Mouse (Mus musculus): ENCODE data around the gene Samhd1.
A peak's percentile ranks its signal among the peaks of the same experiment; 100 is the strongest.

The Samhd1 gene

GRCm38 (mm10) chr2:157136646-157137045 is 1.6 kb upstream of the Samhd1 start:
- no peak for DNase-seq (ENCODE audit: extremely low read depth, low read depth)

- no peak for DNase-seq (ENCODE audit: extremely low read depth, low read depth)
Observed at GRCm38 (mm10) chr2:157136176-157136575, 1.1 kb upstream of the Samhd1 start.

GRCm38 (mm10) chr2:157135529-157136120 is 560 bp upstream of the Samhd1 start:
- DNase-seq (ENCODE audit: extremely low read depth, low read depth): no peak

- no peak for DNase-seq (ENCODE audit: extremely low read depth, low read depth)
Observed at GRCm38 (mm10) chr2:157134479-157134931, 560 bp downstream of the Samhd1 start.

- DNase-seq (ENCODE audit: extremely low read depth, low read depth): no peak
Observed at GRCm38 (mm10) chr2:157133769-157134478, 1.1 kb downstream of the Samhd1 start.

- no peak for DNase-seq (ENCODE audit: extremely low read depth, low read depth)
Observed at GRCm38 (mm10) chr2:157132686-157133540, 2.2 kb downstream of the Samhd1 start.

- DNase-seq (ENCODE audit: extremely low read depth, low read depth): no peak
Observed at GRCm38 (mm10) chr2:157132086-157132485, 3.0 kb downstream of the Samhd1 start.

GRCm38 (mm10) chr2:157130813-157131514 is 4.1 kb downstream of the Samhd1 start:
- DNase-seq (ENCODE audit: extremely low read depth, low read depth): peak; percentile 49

GRCm38 (mm10) chr2:157129601-157130164 is 5.4 kb downstream of the Samhd1 start:
- DNase-seq (ENCODE audit: extremely low read depth, low read depth): no peak

- no peak for DNase-seq (ENCODE audit: extremely low read depth, low read depth)
Observed at GRCm38 (mm10) chr2:157129096-157129495, 6.0 kb downstream of the Samhd1 start.

- DNase-seq (ENCODE audit: extremely low read depth, low read depth): no peak
Observed at GRCm38 (mm10) chr2:157128072-157128471, 7.0 kb downstream of the Samhd1 start.

GRCm38 (mm10) chr2:157127370-157127769 is 7.7 kb downstream of the Samhd1 start:
- DNase-seq (ENCODE audit: extremely low read depth, low read depth): no peak

- no peak for DNase-seq (ENCODE audit: extremely low read depth, low read depth)
Observed at GRCm38 (mm10) chr2:157125246-157125645, 9.8 kb downstream of the Samhd1 start.

GRCm38 (mm10) chr2:157121766-157122165 is 13.3 kb downstream of the Samhd1 start:
- DNase-seq (ENCODE audit: extremely low read depth, low read depth): no peak

- DNase-seq (ENCODE audit: extremely low read depth, low read depth): no peak
Observed at GRCm38 (mm10) chr2:157119075-157119474, 16.0 kb downstream of the Samhd1 start.

- DNase-seq (ENCODE audit: extremely low read depth, low read depth): no peak
Observed at GRCm38 (mm10) chr2:157118556-157118955, 16.5 kb downstream of the Samhd1 start.

- DNase-seq (ENCODE audit: extremely low read depth, low read depth): no peak
Observed at GRCm38 (mm10) chr2:157116964-157117363, 18.1 kb downstream of the Samhd1 start.

GRCm38 (mm10) chr2:157108236-157108635 is 26.8 kb downstream of the Samhd1 start:
- DNase-seq (ENCODE audit: extremely low read depth, low read depth): peak; percentile 52

GRCm38 (mm10) chr2:157104454-157104853 is 30.6 kb downstream of the Samhd1 start:
- DNase-seq (ENCODE audit: extremely low read depth, low read depth): no peak

GRCm38 (mm10) chr2:157102256-157102655 is 32.8 kb downstream of the Samhd1 start:
- no peak for DNase-seq (ENCODE audit: extremely low read depth, low read depth)

- no peak for DNase-seq (ENCODE audit: extremely low read depth, low read depth)
Observed at GRCm38 (mm10) chr2:157101650-157102049, 33.4 kb downstream of the Samhd1 start.
